Mouse (Mus musculus): Measurements from ENCODE around the gene Prrc2c.
A peak's percentile ranks its signal among the peaks of the same experiment; 100 is the strongest.
"Not testable (repeated sequence)": the region's sequence is repeated elsewhere in the genome, so short reads cannot be mapped to it uniquely, and the experiment has no call there.

Gene Prrc2c

DNA sequence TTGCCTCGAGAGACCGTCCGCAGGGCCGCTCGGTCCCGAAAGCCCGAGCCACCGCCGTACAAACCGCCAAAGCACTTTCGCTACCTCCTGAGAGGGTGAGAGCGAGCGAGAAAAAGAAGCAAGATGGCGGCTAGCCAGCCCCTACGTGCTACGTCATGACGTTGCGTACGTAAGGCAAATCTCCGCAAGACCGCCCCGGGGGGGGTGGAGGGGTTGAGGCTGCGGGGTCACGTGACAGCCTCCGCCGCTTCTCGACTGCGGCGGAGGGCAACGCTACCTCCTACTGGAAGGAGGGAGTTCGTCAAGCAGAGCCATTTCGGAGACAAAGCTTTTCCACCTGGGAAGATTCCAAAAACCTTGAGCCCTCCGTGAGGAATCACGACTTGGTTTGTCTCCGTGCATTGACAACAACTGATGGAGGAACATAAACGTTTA is at the start of gene Prrc2c:
Gene Prrc2c (minus strand): TSS at position 156 of the 435 bp plus-strand sequence.
- DNase-seq (ENCODE audit: low read depth, low spot score): peak; percentile 99

DNA sequence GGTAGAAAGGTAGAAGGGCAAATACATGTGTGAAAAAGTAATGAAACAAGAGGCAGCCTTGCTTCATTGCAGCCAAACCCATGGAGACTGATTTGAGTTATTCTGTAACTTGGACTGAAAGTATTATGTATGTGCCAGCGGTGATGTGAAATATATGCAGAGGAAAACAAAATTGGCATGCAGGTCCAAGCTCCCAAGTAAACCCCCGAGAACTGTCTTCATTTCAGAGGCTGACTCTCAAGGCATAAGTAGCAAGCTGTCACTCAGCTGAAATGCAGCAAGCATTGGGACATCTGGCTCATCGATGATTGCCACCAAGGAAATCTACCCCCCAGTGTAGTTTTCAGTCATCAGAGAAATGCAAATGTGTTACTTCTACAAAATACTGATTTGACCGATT is 44.9 kb upstream of the Prrc2c start:
- no peak for DNase-seq (ENCODE audit: low read depth, low spot score)

DNA sequence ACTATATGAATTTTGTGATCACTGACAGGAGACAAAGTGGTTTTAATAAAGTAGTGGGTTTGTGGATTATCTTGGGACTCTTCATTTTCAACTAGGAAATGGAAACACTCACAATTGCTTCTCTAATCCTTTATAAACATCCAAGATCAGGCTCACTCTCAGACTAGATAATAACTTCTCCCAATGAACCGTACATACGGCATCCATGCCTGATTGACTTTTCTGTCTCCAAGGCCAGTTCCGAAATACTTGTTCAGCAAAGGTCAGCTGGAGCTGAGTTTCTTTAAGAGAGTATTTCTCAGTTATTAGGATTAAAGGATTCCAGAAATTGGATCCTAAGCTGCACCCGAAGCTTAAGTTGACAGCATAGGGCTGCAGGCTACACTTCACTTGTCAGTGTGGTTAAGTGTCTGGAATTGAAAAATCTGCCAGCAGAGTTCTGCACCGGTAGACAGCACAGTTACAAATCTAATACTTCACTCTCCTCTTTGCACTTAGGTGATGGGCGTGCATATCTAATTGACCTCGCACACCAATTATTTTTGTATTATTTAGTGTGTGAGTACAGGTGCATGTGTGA is 43.4 kb upstream of the Prrc2c start:
- no peak for DNase-seq (ENCODE audit: low read depth, low spot score)

DNA sequence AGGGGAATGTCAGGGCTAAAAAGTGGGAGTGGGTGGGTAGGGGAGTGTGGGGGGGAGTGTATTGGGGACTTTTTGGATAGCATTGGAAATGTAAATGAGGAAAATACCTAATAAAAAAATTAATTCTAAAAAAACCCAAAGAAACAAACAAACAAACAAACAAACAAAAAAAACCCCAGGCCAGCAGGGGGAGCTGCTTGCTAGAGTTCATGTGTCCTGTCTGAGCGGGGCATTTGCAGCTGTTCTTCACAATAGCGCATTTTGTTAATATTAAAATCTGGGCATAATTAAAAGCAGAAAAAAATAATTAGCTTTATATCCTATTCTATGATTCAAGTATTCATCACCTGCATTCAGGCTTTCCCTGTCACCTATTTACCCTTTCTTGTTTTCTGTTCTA is 40.7 kb upstream of the Prrc2c start:
- DNase-seq (ENCODE audit: low read depth, low spot score): not testable (repeated sequence)

DNA sequence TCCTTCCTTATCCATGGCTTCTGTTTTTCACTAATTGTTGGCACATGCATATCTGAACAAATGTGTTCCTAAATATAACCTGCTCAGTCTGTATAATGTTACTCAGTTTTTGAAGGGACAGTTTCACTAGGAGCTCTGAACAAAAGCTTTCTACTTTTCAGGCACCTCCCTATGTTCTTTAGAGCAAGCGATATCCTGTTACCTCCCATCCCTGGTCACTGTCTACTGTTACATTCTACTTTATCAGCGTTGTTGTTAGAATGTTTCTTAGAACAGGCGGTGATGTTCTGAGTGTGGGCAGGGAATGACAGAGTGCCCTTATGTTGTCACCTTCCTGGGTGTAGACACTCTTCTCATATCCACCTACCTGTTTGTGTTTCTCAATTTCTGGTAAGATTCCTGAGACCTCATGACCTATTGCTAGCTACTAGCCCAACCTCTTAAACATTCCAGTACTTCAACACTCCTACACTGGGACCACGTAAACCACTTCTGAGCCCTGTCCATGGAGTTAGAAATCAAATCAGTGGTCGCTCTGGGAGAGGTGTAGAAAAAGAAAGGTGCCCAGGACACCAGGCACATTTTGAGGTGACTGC is 37.7 kb upstream of the Prrc2c start:
- no peak for DNase-seq (ENCODE audit: low read depth, low spot score)

DNA sequence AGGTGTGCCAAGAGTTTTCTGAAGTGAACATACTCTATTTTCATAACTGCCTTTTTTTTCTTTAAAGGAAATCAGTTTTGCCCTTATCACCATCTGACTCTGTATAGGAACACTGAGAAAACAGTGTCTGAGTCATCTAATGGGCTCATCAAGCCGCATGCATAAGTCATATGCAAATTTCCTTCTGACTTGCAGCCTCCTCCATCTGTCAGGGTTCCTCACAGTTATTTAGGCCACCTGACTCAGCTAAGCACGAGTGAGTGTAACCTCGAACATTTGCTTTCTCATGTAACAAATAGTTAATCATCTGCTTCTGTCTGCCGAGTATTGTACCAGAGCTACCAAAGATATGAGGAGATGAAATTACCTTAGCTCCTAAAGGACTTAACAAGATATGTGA is 33.3 kb upstream of the Prrc2c start:
- peak; percentile 41 for DNase-seq (ENCODE audit: low read depth, low spot score)

DNA sequence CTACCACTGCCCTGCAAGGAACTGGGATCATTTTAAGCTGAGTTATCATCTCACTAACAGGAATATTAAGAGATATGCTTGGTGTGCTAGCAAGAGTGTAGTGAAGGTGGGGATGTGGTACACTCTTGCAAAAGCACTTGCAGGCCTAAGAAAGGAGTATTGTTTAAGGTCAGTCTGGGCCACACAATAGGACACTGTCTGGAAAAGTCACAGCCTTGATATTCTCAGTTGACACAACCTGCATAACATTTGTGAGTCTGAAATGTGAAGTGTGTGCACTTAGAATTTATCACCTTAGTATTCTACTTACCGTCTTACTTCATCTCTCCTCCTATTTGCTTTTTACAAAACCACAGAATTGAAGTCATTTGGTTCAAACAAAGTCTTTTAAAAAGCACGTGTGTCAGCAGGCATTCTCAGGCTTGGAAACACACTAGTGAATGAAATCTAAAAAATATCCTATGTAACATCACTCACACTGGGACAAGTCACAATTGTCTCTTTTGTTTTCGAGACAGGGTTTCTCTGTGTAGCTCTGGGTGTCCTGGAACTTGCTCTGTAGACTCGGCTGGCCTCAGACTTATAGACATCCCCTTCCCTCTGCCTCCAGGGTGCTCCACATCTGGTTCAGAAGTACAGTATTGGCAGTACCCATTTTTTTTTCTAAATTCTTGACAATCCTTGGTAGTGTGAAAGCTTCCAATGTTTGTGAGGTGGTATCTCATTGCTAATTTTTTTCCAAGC is 31.4 kb upstream of the Prrc2c start:
- no peak for DNase-seq (ENCODE audit: low read depth, low spot score)

DNA sequence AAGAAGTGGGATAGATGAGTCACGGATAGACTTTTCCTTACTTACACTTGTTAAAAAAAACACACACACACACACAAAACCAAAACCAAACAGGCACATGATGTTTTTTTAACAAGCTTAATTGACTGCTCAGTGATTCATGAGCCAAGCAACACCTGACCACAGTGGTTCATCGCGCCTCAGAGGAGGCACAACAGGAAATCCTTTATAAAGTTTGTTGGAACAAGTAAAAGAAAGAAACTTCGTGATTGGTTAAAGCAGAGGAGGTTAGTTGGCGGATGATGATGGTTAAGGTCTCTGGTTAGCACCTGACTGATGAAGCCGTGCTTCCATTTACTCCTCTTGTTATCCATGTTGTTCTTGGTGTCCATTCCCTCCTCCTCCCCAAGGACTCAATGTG is 11.7 kb upstream of the Prrc2c start:
- DNase-seq (ENCODE audit: low read depth, low spot score): no peak

DNA sequence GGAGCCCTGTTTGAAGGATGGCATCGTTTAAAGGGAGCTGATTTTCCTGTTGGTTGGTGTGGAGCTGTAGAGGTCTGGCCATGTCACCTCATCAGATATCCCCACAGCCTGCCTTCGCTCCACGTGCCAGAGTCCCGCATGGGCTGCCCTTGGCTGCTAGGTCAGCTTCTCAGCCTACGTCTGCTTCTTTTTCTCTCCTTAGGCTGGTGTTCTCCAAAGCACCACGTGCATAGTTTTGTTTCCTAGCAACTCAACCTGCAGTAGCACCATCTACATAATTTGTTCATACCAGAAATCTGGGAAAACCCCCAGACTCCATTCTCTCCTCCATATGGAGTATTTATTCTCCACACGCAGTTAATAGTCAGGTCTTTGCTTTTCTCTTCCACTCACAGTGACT is 9.3 kb upstream of the Prrc2c start:
- no peak for DNase-seq (ENCODE audit: low read depth, low spot score)

DNA sequence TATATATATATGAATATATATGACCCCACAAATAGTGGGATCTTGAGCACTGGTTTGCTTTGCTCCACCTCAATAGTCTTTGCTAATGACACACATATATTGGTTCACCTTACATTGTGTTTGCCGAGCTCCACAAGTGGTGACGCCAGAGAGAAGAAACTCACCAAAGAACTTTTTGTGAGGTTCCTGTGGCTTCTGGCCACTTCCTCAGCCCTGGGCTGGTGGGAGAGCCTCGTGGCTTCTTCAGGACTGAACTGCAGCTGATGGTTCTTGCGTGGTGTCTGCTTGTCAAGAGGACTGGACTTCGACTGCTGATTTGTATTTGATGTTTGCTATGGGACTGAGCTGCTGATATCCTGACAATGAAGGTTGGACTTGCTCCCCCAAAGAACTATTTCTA is 8.4 kb upstream of the Prrc2c start:
- no peak for DNase-seq (ENCODE audit: low read depth, low spot score)

DNA sequence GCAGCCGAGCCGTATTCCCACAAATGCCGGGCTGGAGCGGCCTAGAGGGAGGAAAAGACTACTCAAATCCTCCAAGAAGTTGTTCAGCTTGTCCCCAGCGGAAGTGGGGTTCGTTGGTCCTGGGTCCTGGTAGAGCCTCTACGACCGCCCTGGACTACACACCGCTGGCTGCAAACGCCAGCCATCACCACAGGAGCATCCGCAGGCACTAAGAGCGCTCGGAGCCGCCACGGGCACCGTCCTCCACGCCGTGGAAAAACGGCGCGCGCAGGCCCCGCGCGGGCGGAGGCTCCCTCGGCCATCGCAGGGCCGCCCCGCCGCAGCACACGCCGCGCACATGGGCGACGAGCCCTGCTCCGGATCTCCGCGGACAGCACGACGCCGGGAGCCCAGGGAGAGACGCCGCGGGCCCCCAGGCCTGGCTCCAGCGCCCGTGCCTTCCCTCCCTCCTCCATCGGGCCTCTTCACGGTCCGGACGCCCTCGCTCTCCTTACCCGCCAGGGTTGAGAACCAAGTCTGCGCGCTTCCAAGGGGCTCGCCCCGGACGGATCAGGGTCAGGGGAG is 443 bp downstream of the Prrc2c start:
- DNase-seq (ENCODE audit: low read depth, low spot score): peak; percentile 73

DNA sequence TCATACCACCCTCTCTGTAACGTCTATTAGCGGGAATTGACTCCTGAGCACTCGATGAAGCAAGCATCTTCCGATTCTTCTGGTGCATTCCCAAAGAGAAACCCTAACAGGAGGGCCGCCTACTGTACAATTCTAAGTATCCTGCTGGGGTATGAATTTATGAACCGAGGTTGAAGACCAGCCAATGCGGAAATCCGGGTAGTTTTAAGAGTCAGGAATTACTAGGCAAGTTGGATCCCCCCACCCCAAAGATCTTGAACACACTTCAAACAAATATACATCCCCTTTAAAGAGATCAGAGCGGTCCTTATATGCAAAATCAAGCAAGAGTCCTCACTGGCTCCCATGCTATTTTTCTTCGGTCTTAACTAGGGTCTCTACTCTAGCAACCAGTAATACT is 950 bp downstream of the Prrc2c start:
- peak; percentile 61 for DNase-seq (ENCODE audit: low read depth, low spot score)

DNA sequence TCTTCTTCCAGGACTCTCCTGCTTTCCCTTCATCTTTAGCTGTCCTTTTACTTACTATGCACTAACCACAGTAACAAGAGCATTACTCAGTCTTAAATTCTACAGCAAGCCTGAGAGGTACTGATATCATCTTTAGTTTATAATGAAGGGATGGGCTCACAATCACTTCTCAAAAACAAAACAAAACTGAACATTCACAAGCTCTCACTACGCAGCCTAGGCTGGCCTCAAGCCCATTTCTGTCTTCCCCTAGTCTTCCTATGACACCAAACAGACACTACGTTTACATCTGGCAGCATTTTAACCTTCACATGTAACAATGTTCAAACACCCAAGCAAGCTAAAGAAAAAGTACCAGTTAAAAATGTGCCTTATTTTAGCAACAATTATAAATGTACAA is 1.9 kb downstream of the Prrc2c start:
- DNase-seq (ENCODE audit: low read depth, low spot score): peak; percentile 43

DNA sequence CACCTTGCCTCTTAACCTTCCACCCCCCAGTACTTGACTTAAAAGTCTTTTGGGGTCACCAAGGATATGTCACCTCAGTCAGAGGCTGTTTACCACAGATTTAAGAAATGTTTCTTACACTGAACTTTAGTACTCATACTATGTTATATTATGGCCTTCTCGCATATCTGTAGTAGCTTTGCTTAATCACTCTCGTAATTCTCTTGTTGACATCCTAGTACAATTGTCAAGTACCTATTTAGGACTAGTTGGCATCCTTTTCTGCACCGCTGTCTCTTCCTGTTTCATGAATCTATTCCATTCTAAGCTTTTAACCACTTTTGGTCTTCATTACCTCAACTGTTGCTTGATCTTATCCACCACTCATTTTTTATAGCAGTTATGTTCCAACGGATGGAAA is 5.3 kb downstream of the Prrc2c start:
- peak; percentile 44 for DNase-seq (ENCODE audit: low read depth, low spot score)

DNA sequence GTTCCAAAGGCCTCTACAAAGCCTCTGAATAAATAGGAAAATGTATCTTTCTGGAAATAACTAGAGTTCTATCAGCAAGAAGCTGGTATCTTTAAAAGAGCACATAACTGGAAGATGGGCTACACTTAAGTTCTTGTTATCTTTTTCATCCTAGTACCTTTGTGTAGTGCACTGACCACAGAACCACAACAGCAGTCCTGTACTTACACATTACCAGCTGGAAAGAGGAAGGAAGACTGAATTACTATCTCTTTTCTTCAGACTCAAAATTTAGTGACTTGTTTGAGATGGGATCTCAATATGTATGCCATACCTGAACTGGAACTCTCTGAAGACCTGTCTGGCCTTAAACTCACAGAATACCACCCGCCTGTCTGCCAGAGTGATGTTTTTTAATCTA is 6.1 kb downstream of the Prrc2c start:
- DNase-seq (ENCODE audit: low read depth, low spot score): no peak

DNA sequence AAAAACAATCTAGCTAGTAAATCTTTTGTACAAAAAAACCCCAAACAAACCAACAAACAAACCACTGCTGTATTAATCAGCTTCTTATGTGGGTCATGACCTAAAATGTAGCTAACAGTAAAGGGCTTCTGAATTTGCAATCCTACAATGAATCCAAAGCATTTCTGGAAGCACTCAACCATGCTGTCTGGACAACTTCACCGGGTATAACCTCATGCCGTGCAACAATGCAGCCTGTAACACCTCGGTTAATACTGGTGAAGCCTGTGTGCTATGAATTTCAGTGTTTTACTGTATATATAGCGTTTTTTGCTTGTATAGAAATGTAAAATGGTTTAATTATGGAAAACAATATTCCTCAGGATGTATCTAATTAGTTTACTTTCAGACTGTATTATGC is 8.3 kb downstream of the Prrc2c start:
- no peak for DNase-seq (ENCODE audit: low read depth, low spot score)

DNA sequence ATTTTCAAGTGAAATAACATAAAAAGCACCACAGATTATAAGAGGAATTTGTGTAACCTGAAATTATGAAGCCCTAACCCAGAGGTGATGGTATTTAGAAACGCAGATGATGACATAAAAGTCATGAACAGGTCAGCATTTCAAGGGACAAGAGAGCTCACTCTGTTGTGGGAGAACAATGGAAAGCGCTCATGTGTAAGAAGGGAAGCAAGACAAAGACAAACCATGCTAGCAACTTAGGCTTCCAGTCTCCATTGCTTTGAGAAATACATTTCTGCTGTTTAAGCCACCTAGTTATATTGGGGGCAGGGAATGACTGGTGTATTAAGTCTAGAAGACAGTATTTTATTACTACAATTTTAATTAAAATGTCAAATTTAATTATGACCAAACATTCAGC is 10.9 kb downstream of the Prrc2c start:
- no peak for DNase-seq (ENCODE audit: low read depth, low spot score)

DNA sequence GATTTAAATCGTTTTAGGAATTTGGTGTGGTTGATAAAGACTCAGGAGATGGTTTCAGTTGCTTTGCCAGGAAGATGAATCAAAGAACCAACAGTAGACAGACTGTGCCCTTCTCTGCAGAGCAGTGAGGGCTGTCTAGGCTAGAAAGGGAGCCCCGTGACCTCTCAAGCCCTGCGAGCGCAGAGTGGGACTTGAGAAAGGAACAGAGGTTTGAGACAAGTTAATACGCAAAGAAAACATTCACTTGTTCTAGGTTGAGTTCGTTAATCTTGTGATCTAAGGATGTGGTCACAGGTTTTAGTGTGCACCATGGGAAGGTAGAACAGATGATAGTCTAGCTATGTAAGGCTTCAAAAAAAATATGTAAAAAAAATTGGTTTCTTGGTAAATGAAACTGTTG is 12.4 kb downstream of the Prrc2c start:
- DNase-seq (ENCODE audit: low read depth, low spot score): peak; percentile 89

DNA sequence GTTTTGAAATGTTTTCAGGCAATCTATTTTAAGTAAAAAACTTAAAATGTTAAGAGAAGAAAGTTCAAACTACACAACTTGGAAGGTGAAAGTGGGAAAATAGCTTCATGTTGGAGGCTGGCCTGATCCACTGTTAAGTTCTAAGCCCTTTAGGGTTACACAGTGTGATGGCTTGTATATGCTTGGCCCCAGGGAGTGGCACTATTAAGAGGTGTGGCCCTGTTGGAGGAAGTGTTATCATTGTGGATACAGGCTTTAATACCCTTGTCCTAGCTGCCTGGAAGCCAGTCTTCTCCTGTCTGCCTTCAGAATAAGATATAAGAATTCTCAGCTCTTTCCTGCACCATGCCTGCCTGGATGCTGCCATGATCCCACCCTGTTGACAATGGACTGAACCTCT is 16.7 kb downstream of the Prrc2c start:
- no peak for DNase-seq (ENCODE audit: low read depth, low spot score)

DNA sequence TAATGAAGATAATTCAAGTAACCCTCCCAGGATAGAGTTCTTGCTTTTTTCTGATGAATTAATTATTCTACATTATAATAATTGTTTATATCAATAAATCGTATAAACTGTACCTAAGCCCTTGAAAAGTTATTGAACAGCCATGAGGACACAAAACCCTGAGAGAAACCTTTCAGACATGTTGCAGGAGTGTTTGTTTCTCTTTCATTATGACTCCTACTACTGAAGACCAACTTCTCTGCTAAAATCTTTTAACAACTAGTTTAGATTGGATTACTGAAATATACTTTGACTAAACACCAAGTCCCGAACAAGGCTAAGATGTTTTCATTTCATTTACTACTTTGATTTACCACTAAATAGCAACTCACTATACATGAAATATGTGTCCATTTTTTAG is 19.7 kb downstream of the Prrc2c start:
- no peak for DNase-seq (ENCODE audit: low read depth, low spot score)

DNA sequence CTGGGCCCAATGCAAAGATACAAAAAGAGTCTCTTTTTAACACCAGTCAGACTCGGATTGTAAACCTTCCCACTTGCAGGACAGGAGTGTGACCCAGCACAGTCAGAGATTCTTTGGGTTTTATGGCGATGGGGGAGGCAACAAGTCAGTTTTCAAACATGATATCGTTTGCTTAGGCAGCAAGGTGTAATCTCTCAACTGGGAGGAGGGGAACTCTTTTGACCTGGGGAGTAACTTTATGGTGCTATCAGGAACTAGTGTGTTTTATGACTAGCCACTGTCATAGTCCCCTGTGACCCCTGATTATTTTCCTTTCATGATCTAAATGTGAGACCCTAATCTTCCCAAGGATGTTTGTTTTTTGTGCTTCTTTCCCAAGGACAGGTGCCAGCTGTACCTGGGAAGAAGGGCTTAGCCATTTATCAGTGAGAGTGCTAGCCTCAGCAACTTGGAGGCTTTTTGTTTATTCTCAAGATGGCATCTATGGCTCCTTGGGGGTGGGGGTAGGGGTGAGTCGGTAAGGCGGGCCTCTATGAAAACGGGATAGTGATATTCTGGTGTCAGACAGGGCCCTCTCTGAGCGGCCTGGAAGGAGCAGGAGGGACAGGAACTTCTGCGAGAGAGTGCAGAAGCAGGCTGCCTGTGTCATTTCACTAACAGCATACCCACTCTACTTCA is 39.8 kb downstream of the Prrc2c start:
- DNase-seq (ENCODE audit: low read depth, low spot score): no peak

DNA sequence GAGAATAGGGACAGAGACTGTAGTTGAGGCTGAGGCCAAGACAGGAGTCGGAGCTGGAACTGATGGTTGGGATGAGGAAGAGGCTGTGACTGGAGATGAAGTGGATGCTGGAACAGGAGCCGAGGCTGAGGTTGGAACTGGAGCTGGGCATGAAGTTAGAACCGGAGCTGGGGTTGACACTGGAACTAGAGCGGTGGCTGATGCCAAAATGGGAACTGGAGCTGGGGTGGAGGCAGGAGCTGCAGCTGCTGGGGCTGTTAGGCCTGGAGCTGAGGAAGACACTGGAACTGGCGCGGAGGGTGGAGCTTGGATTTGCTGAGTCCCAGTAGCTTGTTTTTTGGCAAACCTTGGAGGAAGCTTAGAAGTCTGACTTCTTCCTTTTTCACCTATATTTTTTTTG is 42.5 kb downstream of the Prrc2c start:
- DNase-seq (ENCODE audit: low read depth, low spot score): no peak

All from CD4-positive, CD25-positive, alpha-beta regulatory T cell, adult 2 months (primary cell).